16 mouse cellular contexts compared by ENCODE assay signal in the genomic region with DNA sequence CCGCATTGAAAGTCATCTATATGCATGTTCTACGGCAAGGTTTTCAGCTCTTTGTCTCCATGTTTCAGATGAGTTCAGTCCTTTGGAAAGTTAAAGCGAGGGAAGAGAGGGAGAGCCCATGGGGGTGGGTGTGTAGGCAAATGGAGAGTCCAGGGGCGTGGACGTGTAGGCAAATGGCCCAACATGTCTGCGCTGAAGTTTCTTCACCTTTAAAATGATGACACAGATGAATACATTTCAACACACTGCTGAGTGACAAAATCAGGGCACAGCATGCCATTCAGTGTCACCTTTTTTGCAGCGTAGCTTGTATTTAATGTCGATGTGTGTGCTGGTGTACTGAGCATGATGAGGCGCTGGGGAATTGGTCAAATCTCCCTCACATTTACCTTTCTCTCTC.
"Had no signal": no experiment of that assay in that cellular context is flagged by ENCODE, and none has a peak within 500 bp of the region (broad histone marks: within the 10 kb centered on the region; RNA-seq: fewer than 3 reads in every experiment).

No protein-coding gene starts in this region.

- H3K9ac ChIP-seq: limb, embryonic 13.5 days; liver, embryonic 14.5 days; midbrain, embryonic 13.5 days; neural tube, embryonic 12.5 days; stomach, embryonic 15.5 days had no signal

- ATAC-seq: lung, postnatal 0 days; midbrain, embryonic 13.5 days had no signal

- H3K4me3 ChIP-seq: layer of hippocampus, adult 2 months; limb, embryonic 13.5 days; midbrain, embryonic 13.5 days; neural tube, embryonic 12.5 days; stomach, embryonic 15.5 days had no signal

- H3K27ac ChIP-seq: layer of hippocampus, adult 2 months; limb, embryonic 13.5 days; liver, embryonic 14.5 days; midbrain, embryonic 13.5 days; neural tube, embryonic 12.5 days; stomach, embryonic 15.5 days had no signal

- H3K27me3 ChIP-seq: stomach, embryonic 15.5 days had no signal

- H3K4me2 ChIP-seq: limb, embryonic 13.5 days; midbrain, embryonic 13.5 days; neural tube, embryonic 12.5 days; stomach, embryonic 15.5 days had no signal

- H3K9me3 ChIP-seq: limb, embryonic 13.5 days; midbrain, embryonic 13.5 days; neural tube, embryonic 12.5 days; stomach, embryonic 15.5 days had no signal

- H3K36me3 ChIP-seq: limb, embryonic 13.5 days; midbrain, embryonic 13.5 days; neural tube, embryonic 12.5 days; stomach, embryonic 15.5 days had no signal

- DNase-seq: kidney, adult 11 months; kidney, adult 9 months; kidney, postnatal 10 days; kidney, postnatal 4 days; lung, adult 2 months; lung, postnatal 36 days; retina, postnatal 1 day; right cerebral cortex, postnatal 14 days; thymus, postnatal 4 days had no signal

- H3K4me1 ChIP-seq: limb, embryonic 13.5 days had no signal
